Mouse (Mus musculus): ENCODE measurements at regions not wholly inside any gene's neighbourhood (a gene's known extent, or its start where the extent isn't known, plus 50 kb on each side); places are given as distances from the start of the nearest gene placed in this dataset.
A peak's percentile ranks its signal among the peaks of the same experiment; 100 is the strongest.

DNA sequence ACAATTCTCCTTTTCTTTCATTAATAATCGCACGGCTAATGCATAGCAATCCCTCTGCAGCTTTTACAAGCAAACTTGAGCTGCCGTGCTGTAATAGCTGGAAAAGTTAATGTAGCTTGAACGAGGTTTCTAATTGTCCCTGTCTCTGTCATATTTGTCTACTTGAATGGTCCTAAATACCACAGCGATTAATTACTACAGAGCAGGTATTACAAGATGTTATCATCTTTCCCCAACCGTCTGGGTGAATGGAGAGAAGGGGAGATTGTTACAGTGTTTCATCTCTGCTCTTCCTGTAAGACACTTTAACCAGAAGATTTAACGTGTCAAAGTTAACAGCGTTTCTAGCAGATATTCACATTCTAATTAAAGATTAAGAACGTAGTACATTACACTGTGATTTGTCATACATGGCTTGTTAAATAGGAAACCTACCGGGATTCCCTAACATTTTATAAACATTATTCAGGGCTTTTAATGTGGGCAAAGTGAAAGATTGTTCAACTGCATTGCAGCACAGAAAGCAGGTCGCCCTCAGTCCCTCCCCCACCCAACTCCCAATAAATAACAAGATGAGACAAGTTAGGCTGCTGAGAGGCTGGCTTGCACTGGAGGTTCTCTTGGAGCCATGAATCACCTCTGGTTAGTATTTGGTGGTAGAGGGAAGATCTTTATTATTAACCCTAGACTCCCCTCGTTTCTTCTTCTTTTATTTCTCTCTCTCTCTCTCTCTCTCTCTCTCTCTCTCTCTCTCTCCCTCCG lies 436.2 kb upstream of the Pou3f3 start:
- 21% methylated on average over 12 of the region's 13 CpGs for WGBS
- H3K9ac ChIP-seq (replicated peaks; ENCODE audit: low read depth, low read length), result no peak overlapping the region
- H3K4me3 ChIP-seq (ENCODE audit: low read depth, low read length), result no peak overlapping the region
- ATAC-seq (ENCODE audit: insufficient number of reproducible peaks, insufficient read depth, low FRiP score, low read depth), result no peak
- no peaks in the 10 kb centered on the region for H3K27me3 ChIP-seq (ENCODE audit: control insufficient read depth, insufficient read depth, low read length)
- no peaks in the 10 kb centered on the region for H3K9me3 ChIP-seq (ENCODE audit: control insufficient read depth, low read depth, low read length)
- H3K4me1 ChIP-seq (ENCODE audit: control insufficient read depth, insufficient read depth, low read length), result no peaks in the 10 kb centered on the region
- no peaks in the 10 kb centered on the region for H3K36me3 ChIP-seq (ENCODE audit: control insufficient read depth, insufficient read depth, low read length)
- 0 out of 2 replicates have a peak overlapping the region, but pooled peaks have one; percentile 12 for H3K4me2 ChIP-seq (replicated peaks; ENCODE audit: low read depth, low read length)
- H3K27ac ChIP-seq (ENCODE audit: low read length), result no peak overlapping the region

DNA sequence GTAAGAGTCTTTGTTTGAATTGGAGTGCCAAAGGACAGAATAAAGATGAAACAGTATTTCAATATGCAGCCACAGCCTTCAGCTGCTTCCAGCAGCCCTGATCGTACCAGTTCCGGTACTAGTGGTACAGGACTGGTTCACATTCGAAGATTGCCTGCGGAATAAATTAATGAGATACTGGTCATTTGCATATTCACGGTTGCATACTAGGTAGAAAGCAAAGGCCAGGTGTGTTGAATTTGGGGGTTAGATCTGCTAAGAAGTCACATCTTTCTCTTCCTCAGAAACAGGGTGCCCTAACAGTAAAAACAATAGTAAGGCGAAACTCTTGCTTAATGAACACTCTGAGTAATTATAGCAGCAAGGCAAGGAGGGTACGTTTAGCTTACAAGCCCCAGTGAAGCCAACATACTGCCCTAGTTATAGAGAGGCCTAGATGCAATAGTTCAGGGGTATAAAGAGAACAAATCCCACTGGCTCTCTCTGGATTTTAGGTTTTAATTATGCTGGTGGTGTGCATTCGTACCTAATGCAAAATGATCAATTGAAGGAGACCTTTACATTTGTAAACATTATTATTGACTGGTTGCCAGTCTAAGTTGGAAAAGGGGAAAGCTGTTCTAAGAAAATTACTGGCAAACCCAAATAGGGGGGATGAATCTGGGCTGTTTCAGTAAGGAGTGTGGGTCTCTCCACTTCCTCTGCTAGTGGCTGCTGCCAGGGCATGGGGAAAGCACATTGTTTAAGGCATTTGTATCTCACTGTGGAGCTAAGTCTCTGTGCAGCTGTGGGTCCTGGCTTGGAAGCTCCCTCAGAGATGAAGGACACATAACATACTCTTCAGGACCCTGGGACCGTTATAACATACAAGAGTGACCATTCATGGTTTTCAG lies 435.3 kb upstream of the Pou3f3 start:
- Histone ChIP-seq H3K36me3 (ENCODE audit: control insufficient read depth, insufficient read depth, low read length) (no peaks in the 10 kb centered on the region), H3K4me1 (ENCODE audit: control insufficient read depth, insufficient read depth, low read length) (no peaks in the 10 kb centered on the region), H3K27ac (ENCODE audit: low read length) (no peak overlapping the region), H3K27me3 (ENCODE audit: control insufficient read depth, insufficient read depth, low read length) (no peaks in the 10 kb centered on the region), H3K4me2 (replicated peaks; ENCODE audit: low read depth, low read length) (0 out of 2 replicates have a peak overlapping the region, but pooled peaks have one; percentile 12), H3K9ac (replicated peaks; ENCODE audit: low read depth, low read length) (no peak overlapping the region), H3K4me3 (ENCODE audit: low read depth, low read length) (no peak overlapping the region), H3K9me3 (ENCODE audit: control insufficient read depth, low read depth, low read length) (no peaks in the 10 kb centered on the region)
- 59% methylated on average over 9 of the region's 9 CpGs for WGBS
- ATAC-seq (ENCODE audit: insufficient number of reproducible peaks, insufficient read depth, low FRiP score, low read depth), result no peak

- 83% methylated on average over 3 of the region's 3 CpGs for WGBS
- Histone ChIP-seq H3K4me1 (ENCODE audit: control insufficient read depth, insufficient read depth, low read length) (no peaks in the 10 kb centered on the region), H3K27me3 (ENCODE audit: control insufficient read depth, insufficient read depth, low read length) (no peaks in the 10 kb centered on the region), H3K36me3 (ENCODE audit: control insufficient read depth, insufficient read depth, low read length) (no peaks in the 10 kb centered on the region), H3K4me3 (ENCODE audit: low read depth, low read length) (no peak overlapping the region), H3K9me3 (ENCODE audit: control insufficient read depth, low read depth, low read length) (no peaks in the 10 kb centered on the region), H3K27ac (ENCODE audit: low read length) (no peak overlapping the region), H3K4me2 (replicated peaks; ENCODE audit: low read depth, low read length) (no peak overlapping the region), H3K9ac (replicated peaks; ENCODE audit: low read depth, low read length) (no peak overlapping the region)
- ATAC-seq (ENCODE audit: insufficient number of reproducible peaks, insufficient read depth, low FRiP score, low read depth), result no peak
These were observed 434.5 kb upstream of the Pou3f3 start for GRCm38 (mm10) chr1:42261031-42261430.

GRCm38 (mm10) chr1:42261800-42262199 lies 433.8 kb upstream of the Pou3f3 start:
- H3K4me2 ChIP-seq (replicated peaks; ENCODE audit: low read depth, low read length), result peak overlapping the region; percentile 1; the same call in 1 of the 2 replicates
- ATAC-seq (ENCODE audit: insufficient number of reproducible peaks, insufficient read depth, low FRiP score, low read depth), result no peak
- no peaks in the 10 kb centered on the region for H3K36me3 ChIP-seq (ENCODE audit: control insufficient read depth, insufficient read depth, low read length)
- no peak overlapping the region for H3K27ac ChIP-seq (ENCODE audit: low read length)
- no peaks in the 10 kb centered on the region for H3K4me1 ChIP-seq (ENCODE audit: control insufficient read depth, insufficient read depth, low read length)
- no peak overlapping the region for H3K9ac ChIP-seq (replicated peaks; ENCODE audit: low read depth, low read length)
- H3K27me3 ChIP-seq (ENCODE audit: control insufficient read depth, insufficient read depth, low read length), result no peaks in the 10 kb centered on the region
- WGBS, result 15% methylated on average over 13 of the region's 13 CpGs
- no peak overlapping the region for H3K4me3 ChIP-seq (ENCODE audit: low read depth, low read length)
- H3K9me3 ChIP-seq (ENCODE audit: control insufficient read depth, low read depth, low read length), result no peaks in the 10 kb centered on the region

DNA sequence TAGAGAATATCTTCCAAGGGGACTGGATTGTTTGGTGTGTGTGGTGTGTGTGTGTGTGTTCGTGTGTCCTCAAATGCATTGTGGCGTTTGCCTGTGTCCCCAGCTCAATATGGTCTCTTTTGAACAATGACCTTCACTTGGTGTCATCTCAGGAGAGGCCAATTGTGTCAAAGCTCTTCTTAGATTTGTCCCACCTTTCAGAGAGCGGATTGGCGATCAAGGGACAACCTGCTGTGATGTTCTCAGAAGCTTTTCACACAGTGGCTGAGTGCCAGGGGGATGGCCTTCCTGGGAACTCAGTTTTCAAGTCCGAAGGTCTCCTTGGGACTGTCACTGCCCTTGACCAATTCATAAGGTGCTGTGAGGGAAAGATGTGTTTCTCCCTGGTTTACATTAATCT lies 433.0 kb upstream of the Pou3f3 start:
- H3K36me3 ChIP-seq (ENCODE audit: control insufficient read depth, insufficient read depth, low read length), result no peaks in the 10 kb centered on the region
- H3K9me3 ChIP-seq (ENCODE audit: control insufficient read depth, low read depth, low read length), result no peaks in the 10 kb centered on the region
- H3K4me1 ChIP-seq (ENCODE audit: control insufficient read depth, insufficient read depth, low read length), result no peaks in the 10 kb centered on the region
- no peak overlapping the region for H3K9ac ChIP-seq (replicated peaks; ENCODE audit: low read depth, low read length)
- H3K27ac ChIP-seq (ENCODE audit: low read length), result no peak overlapping the region
- no peak overlapping the region for H3K4me2 ChIP-seq (replicated peaks; ENCODE audit: low read depth, low read length)
- WGBS, result 77% methylated on average over 5 of the region's 5 CpGs
- H3K27me3 ChIP-seq (ENCODE audit: control insufficient read depth, insufficient read depth, low read length), result no peaks in the 10 kb centered on the region
- no peak for ATAC-seq (ENCODE audit: insufficient number of reproducible peaks, insufficient read depth, low FRiP score, low read depth)
- no peak overlapping the region for H3K4me3 ChIP-seq (ENCODE audit: low read depth, low read length)

DNA sequence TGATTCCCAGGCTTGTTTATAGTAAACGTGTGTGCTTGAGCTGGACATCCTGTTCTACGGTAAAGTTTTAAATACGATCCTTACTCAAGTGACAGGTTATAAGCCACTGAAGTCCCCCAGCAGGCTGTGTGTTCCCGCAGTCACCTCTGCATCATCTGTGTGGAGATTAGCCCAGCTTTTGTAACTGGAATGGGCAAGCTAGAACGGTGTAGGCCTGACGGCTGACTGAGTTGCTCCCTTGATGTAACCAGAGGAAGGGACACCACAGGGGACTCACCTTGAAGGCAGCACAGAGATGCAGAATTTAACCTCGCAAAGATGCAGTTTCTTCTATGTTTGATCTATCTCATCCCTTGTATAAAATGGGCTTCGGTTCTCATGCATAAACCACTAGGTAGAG lies 418.4 kb upstream of the Pou3f3 start:
- 55% methylated on average over 8 of the region's 8 CpGs for WGBS
- no peak overlapping the region for H3K4me3 ChIP-seq (ENCODE audit: low read depth, low read length)
- no peak overlapping the region for H3K4me2 ChIP-seq (replicated peaks; ENCODE audit: low read depth, low read length)
- no peaks in the 10 kb centered on the region for H3K36me3 ChIP-seq (ENCODE audit: control insufficient read depth, insufficient read depth, low read length)
- no peaks in the 10 kb centered on the region for H3K9me3 ChIP-seq (ENCODE audit: control insufficient read depth, low read depth, low read length)
- no peaks in the 10 kb centered on the region for H3K4me1 ChIP-seq (ENCODE audit: control insufficient read depth, insufficient read depth, low read length)
- no peak overlapping the region for H3K9ac ChIP-seq (replicated peaks; ENCODE audit: low read depth, low read length)
- no peaks in the 10 kb centered on the region for H3K27me3 ChIP-seq (ENCODE audit: control insufficient read depth, insufficient read depth, low read length)
- H3K27ac ChIP-seq (ENCODE audit: low read length), result no peak overlapping the region
- no peak for ATAC-seq (ENCODE audit: insufficient number of reproducible peaks, insufficient read depth, low FRiP score, low read depth)

GRCm38 (mm10) chr1:42295841-42296240 lies 399.7 kb upstream of the Pou3f3 start:
- no peaks in the 10 kb centered on the region for H3K4me1 ChIP-seq (ENCODE audit: control insufficient read depth, insufficient read depth, low read length)
- no peak overlapping the region for H3K27ac ChIP-seq (ENCODE audit: low read length)
- no peaks in the 10 kb centered on the region for H3K9me3 ChIP-seq (ENCODE audit: control insufficient read depth, low read depth, low read length)
- no peak overlapping the region for H3K4me3 ChIP-seq (ENCODE audit: low read depth, low read length)
- H3K36me3 ChIP-seq (ENCODE audit: control insufficient read depth, insufficient read depth, low read length), result no peaks in the 10 kb centered on the region
- H3K4me2 ChIP-seq (replicated peaks; ENCODE audit: low read depth, low read length), result peak overlapping the region; percentile 39
- H3K9ac ChIP-seq (replicated peaks; ENCODE audit: low read depth, low read length), result no peak overlapping the region
- WGBS, result 52% methylated on average over 10 of the region's 10 CpGs
- no peak for ATAC-seq (ENCODE audit: insufficient number of reproducible peaks, insufficient read depth, low FRiP score, low read depth)
- no peaks in the 10 kb centered on the region for H3K27me3 ChIP-seq (ENCODE audit: control insufficient read depth, insufficient read depth, low read length)

GRCm38 (mm10) chr1:42309251-42309650 lies 386.3 kb upstream of the Pou3f3 start:
- ATAC-seq (ENCODE audit: insufficient number of reproducible peaks, insufficient read depth, low FRiP score, low read depth), result no peak

More at GRCm38 (mm10) chr1:42309251-42309650, 386.3 kb upstream of the Pou3f3 start:
- Histone ChIP-seq H3K27ac (ENCODE audit: low read length) (no peak overlapping the region), H3K9ac (replicated peaks; ENCODE audit: low read depth, low read length) (no peak overlapping the region), H3K36me3 (ENCODE audit: control insufficient read depth, insufficient read depth, low read length) (no peaks in the 10 kb centered on the region), H3K4me3 (ENCODE audit: low read depth, low read length) (no peak overlapping the region), H3K4me2 (replicated peaks; ENCODE audit: low read depth, low read length) (no peak overlapping the region), H3K9me3 (ENCODE audit: control insufficient read depth, low read depth, low read length) (no peaks in the 10 kb centered on the region), H3K27me3 (ENCODE audit: control insufficient read depth, insufficient read depth, low read length) (no peaks in the 10 kb centered on the region), H3K4me1 (ENCODE audit: control insufficient read depth, insufficient read depth, low read length) (no peaks in the 10 kb centered on the region)
- 67% methylated on average over 1 of the region's 1 CpGs for WGBS

Data from stomach, embryonic 14.5 days (tissue).